Mouse (Mus musculus): ENCODE measurements around the gene Zfp282.

DNA sequence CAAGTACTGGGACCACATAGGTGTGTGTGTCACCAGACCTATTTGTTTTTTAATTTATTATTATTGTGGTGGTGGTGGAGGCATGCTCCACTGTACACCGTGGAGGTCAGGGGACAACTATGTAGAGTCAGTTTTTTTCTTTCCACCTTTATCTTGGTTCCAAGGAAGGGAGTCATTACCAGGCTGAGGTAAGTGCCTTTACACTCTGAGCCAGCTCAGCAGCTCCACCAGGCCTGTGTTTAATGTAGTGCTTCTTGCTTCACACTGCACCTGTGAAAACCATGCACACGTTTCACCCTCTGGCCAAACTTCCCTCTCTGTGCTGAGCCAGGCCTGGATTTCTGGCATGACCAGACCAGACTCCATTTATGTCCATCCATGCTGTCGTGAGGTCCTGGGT lies 36.0 kb downstream of the Zfp282 start:
- no peak for TF ChIP-seq CTCF (IDR thresholded peaks at IDR 0.05; ENCODE audit: low read depth, low read length)
- no peak for TF ChIP-seq POLR2A (IDR thresholded peaks at IDR 0.05; ENCODE audit: extremely low read depth, insufficient read depth, low read length)
